Mouse (Mus musculus): Measurements from ENCODE around the gene Atxn1.

DNA sequence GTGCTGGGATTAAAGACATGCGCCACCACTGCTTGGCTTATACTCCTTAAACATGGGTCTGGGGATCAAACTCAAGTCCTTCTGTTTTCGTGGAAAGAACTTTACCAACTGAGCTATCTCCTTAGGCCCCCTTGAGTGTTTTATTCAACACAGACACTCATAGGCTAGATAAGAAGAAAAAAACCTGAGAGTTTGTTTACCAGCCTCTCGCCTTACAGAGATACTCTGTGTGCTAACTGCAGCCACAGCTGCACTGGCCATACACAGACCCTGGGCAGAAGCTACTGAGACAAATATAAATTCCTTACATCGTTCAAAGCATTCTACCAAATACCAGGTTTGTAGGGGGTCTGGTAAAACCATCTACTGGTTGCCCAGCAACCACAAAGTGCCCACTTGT lies 406.4 kb downstream of the Atxn1 start:
- no peak for TF ChIP-seq CTCF (IDR thresholded peaks at IDR 0.05; ENCODE audit: insufficient read depth, low read length)
- no peak for TF ChIP-seq POLR2A (IDR thresholded peaks at IDR 0.05; ENCODE audit: borderline replicate concordance, extremely low read depth, low read depth, low read length)

All from lung, adult 2 months (tissue).